ENCODE assay signal across 10 mouse cellular contexts in the genomic region with DNA sequence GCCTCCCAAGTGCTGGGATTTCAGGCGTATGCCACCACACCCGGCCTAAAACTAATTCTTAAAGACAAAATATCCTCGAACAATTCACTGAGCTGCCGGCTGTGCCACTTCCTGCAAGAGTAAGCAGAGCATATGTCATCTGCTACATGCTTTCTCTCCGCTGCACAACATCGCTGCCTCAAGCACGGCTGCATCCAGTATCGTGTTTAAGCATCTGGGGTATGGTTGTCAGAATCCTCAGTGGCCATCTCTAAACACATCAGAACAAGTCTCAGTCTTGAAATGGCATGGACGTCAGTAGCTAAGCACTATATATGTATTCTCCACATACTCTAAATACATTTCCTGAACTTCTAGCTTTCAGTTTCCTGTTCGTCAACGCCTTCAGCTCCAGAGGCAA. TPM values are rescaled to one million over a fixed set of nuclear protein-coding genes. Genes with fewer than 3 reads are reported as not detected.
DNase-seq lines count a peak whose midpoint lies in the region; ATAC-seq lines count a peak whose summit lies in the region.
"Had no signal": no experiment of that assay in that cellular context is flagged by ENCODE, and none has a peak within 500 bp of the region (broad histone marks: within the 10 kb centered on the region; RNA-seq: fewer than 3 reads in every experiment).

No protein-coding gene starts in this region.

- H3K9me3 ChIP-seq in hindbrain, embryonic 13.5 days = no peaks in the 10 kb centered on the region
- no peaks in the 10 kb centered on the region for H3K9me3 ChIP-seq in hindbrain, embryonic 14.5 days (ENCODE audit: control insufficient read depth, low read length)
- no peaks in the 10 kb centered on the region for H3K9me3 ChIP-seq in midbrain, embryonic 13.5 days
- H3K9me3 ChIP-seq: G1E had no signal

- H3K36me3 ChIP-seq in hindbrain, embryonic 13.5 days = no peaks in the 10 kb centered on the region
- H3K36me3 ChIP-seq in hindbrain, embryonic 14.5 days (replicated peaks; ENCODE audit: control insufficient read depth, insufficient read depth) = no peaks in the 10 kb centered on the region
- no peaks in the 10 kb centered on the region for H3K36me3 ChIP-seq in macrophage (ENCODE audit: inconsistent target)
- no peaks in the 10 kb centered on the region for H3K36me3 ChIP-seq in midbrain, embryonic 13.5 days

- intact Hi-C loops in left cerebral cortex, postnatal 10 days (cut with DNase I) = no loop called here

- no peak overlapping the region for H3K4me2 ChIP-seq in hindbrain, embryonic 13.5 days
- H3K4me2 ChIP-seq in hindbrain, embryonic 14.5 days (replicated peaks) = no peak overlapping the region
- H3K4me2 ChIP-seq in midbrain, embryonic 13.5 days (replicated peaks) = no peak overlapping the region

- H3K4me3 ChIP-seq in hindbrain, embryonic 13.5 days = no peak overlapping the region
- H3K4me3 ChIP-seq in hindbrain, embryonic 14.5 days (replicated peaks; ENCODE audit: low read length) = no peak overlapping the region
- peak overlapping the region; percentile 37 for H3K4me3 ChIP-seq in macrophage (ENCODE audit: inconsistent target)
- no peak overlapping the region for H3K4me3 ChIP-seq in midbrain, embryonic 13.5 days (replicated peaks)

- H3K27ac ChIP-seq in hindbrain, embryonic 13.5 days = peak overlapping the region; percentile 48; the same call in 1 of the 2 replicates
- H3K27ac ChIP-seq in hindbrain, embryonic 14.5 days = no peak overlapping the region
- H3K27ac ChIP-seq in macrophage = peak overlapping the region; percentile 57
- H3K27ac ChIP-seq in midbrain, embryonic 13.5 days = no peak overlapping the region

- no peaks in the 10 kb centered on the region for H3K27me3 ChIP-seq in hindbrain, embryonic 13.5 days
- H3K27me3 ChIP-seq in hindbrain, embryonic 14.5 days (ENCODE audit: control insufficient read depth, insufficient read depth, low read length) = no peaks in the 10 kb centered on the region
- H3K27me3 ChIP-seq in midbrain, embryonic 13.5 days = no peaks in the 10 kb centered on the region

- H3K4me1 ChIP-seq in hindbrain, embryonic 13.5 days (replicated peaks) = no peaks in the 10 kb centered on the region; the same call in 1 of the 2 replicates
- H3K4me1 ChIP-seq in hindbrain, embryonic 14.5 days (replicated peaks; ENCODE audit: control insufficient read depth, insufficient read depth, low read length) = no peaks in the 10 kb centered on the region
- H3K4me1 ChIP-seq in midbrain, embryonic 13.5 days (replicated peaks) = peaks cover 9% of the 10 kb centered on the region

- WGBS in hindbrain, embryonic 13.5 days = 76% methylated on average over 11 of the region's 11 CpGs
- 76% methylated on average over 11 of the region's 11 CpGs for WGBS in hindbrain, embryonic 14.5 days
- WGBS in macrophage (ENCODE audit: missing documents) = 11% methylated on average over 11 of the region's 11 CpGs
- 81% methylated on average over 11 of the region's 11 CpGs for WGBS in midbrain, embryonic 13.5 days

- DNase-seq in hindbrain, embryonic 14.5 days (ENCODE audit: low spot score) = no peak
- peak; percentile 17 to 35 for DNase-seq in B cell, adult 2 months
- DNase-seq in left cerebral cortex, postnatal 10 days (ENCODE audit: extremely low spot score in 1 of 2, low spot score in 2 of 2) = no peak
- DNase-seq: cerebellum, adult 2 months had no signal

- peaks cover 65% of the 10 kb centered on the region for H3K79me2 ChIP-seq in macrophage (ENCODE audit: inconsistent target)

- no peak for ATAC-seq in hindbrain, embryonic 13.5 days (ENCODE audit: low FRiP score)
- ATAC-seq in hindbrain, embryonic 14.5 days (ENCODE audit: low FRiP score) = no peak
- ATAC-seq in common myeloid progenitor, adult 5-6 weeks (replicated peaks; ENCODE audit: low read depth, poor library complexity, severe bottlenecking) = 0 out of 2 replicates have a peak, but pooled peaks have one; percentile 25
- no peak for ATAC-seq in midbrain, embryonic 13.5 days
- no peak for ATAC-seq in cerebellum, adult (ENCODE audit: insufficient number of reproducible peaks, low FRiP score, low TSS enrichment)

- no peak overlapping the region for H3K9ac ChIP-seq in hindbrain, embryonic 13.5 days
- H3K9ac ChIP-seq in hindbrain, embryonic 14.5 days = no peak overlapping the region
- H3K9ac ChIP-seq in midbrain, embryonic 13.5 days (replicated peaks) = no peak overlapping the region

RNA-seq across cellular contexts. Expression of a gene that starts 49.6 kb away (rescaled TPM):
- polyA plus RNA-seq in hindbrain, embryonic 13.5 days (2015; fragmentation: Nextera tagmentation; extraction: Ambion mirVana) = 24.8 and 27.2 TPM in 2 replicates
- polyA plus RNA-seq in hindbrain, embryonic 14.5 days (2014; fragmentation: Nextera tagmentation; extraction: Ambion mirVana) = 8.2 and 9.8 TPM in 2 replicates
- total RNA-seq in common myeloid progenitor, adult 5-6 weeks (2017) = 35.0 and 49.6 TPM in 2 replicates
- total RNA-seq in macrophage (2018; cell fraction: chromatin; rRNA removed) = 1 to 10 TPM; 3.0 to 9.8 (median 5.7) TPM
- total RNA-seq in macrophage (2018; cell fraction: cytosol; rRNA removed) = 1 to 10 TPM; 2.8 to 7.4 (median 4.2) TPM
- 10 to 100 TPM in 2 of 26 experiments, 1 to 10 TPM in 24; 1.5 to 19.2 (median 4.9) TPM for total RNA-seq in macrophage (2018; cell fraction: nucleus; rRNA removed)
- polyA plus RNA-seq in macrophage (2018) = 3.6 to 19.6 TPM (median 5.8 TPM) in 3 replicates
- 30.0 and 30.9 TPM in 2 replicates for polyA plus RNA-seq in midbrain, embryonic 13.5 days (2015; fragmentation: Nextera tagmentation; extraction: Ambion mirVana)
- total RNA-seq in left cerebral cortex, postnatal 10 days (2021) = 10 to 100 TPM; 26.8 to 50.6 TPM

Comparison
In these comparisons a context has a peak if more than half of its experiments do, and no peak if none do; other contexts are left out.
1. H3K27ac ChIP-seq: peak in hindbrain, embryonic 13.5 days (single experiment) and macrophage (single experiment); none in hindbrain, embryonic 14.5 days (single experiment) and midbrain, embryonic 13.5 days (single experiment).
2. DNase-seq: peak in B cell, adult 2 months (2 of 2); none in hindbrain, embryonic 14.5 days (single experiment) and left cerebral cortex, postnatal 10 days (0 of 2).